Mouse (Mus musculus) naive thymus-derived CD4-positive, alpha-beta T cell, adult 2 months (primary cell): ENCODE results near the gene Tmub2.
"Not testable (repeated sequence)": the region's sequence is repeated elsewhere in the genome, so short reads cannot be mapped to it uniquely, and the experiment has no call there.

Source experiments
- DNase-seq: peaks from one replicate; pipeline ENCODE4 v3.0.0-alpha.2; 2011; ENCODE audit warnings: low read depth

Gene Tmub2

GRCm38 (mm10) chr11:102279595-102279994, 5.1 kb upstream of the Tmub2 start:
- DNase-seq: no peak

- DNase-seq: not testable (repeated sequence)
Measured at GRCm38 (mm10) chr11:102280267-102280666, 4.5 kb upstream of the Tmub2 start.

- DNase-seq: peak; percentile 49
Measured at GRCm38 (mm10) chr11:102283922-102284321, 809 bp upstream of the Tmub2 start.

- no peak for DNase-seq
Measured at GRCm38 (mm10) chr11:102285095-102285834, 534 bp downstream of the Tmub2 start.

- DNase-seq: no peak
Measured at GRCm38 (mm10) chr11:102287485-102287884, 2.8 kb downstream of the Tmub2 start.

GRCm38 (mm10) chr11:102288027-102288804, 3.5 kb downstream of the Tmub2 start:
- no peak for DNase-seq

GRCm38 (mm10) chr11:102288913-102289312, 4.2 kb downstream of the Tmub2 start:
- no peak for DNase-seq

- DNase-seq: no peak
Measured at GRCm38 (mm10) chr11:102289511-102290100, 4.9 kb downstream of the Tmub2 start.

- DNase-seq: no peak
Measured at GRCm38 (mm10) chr11:102290141-102290540, 5.4 kb downstream of the Tmub2 start.

GRCm38 (mm10) chr11:102291051-102291535, 6.4 kb downstream of the Tmub2 start:
- no peak for DNase-seq

- DNase-seq: no peak
Measured at GRCm38 (mm10) chr11:102293971-102294370, 9.2 kb downstream of the Tmub2 start.

- DNase-seq: no peak
Measured at GRCm38 (mm10) chr11:102294416-102294815, 9.7 kb downstream of the Tmub2 start.

- peak; percentile 87 for DNase-seq
Measured at GRCm38 (mm10) chr11:102294887-102295597, 10.3 kb downstream of the Tmub2 start.

GRCm38 (mm10) chr11:102295598-102296471, 11.1 kb downstream of the Tmub2 start:
- DNase-seq: no peak

GRCm38 (mm10) chr11:102296491-102297472, 12.1 kb downstream of the Tmub2 start, which contains the start of gene Atxn7l3:
Gene Atxn7l3 (minus strand): TSS chr11:102296631.
- DNase-seq: peak; percentile 98

- DNase-seq: peak; percentile 71
Measured at GRCm38 (mm10) chr11:102297577-102298556, 13.1 kb downstream of the Tmub2 start.

- DNase-seq: peak; percentile 87
Measured at GRCm38 (mm10) chr11:102299839-102300238, 15.1 kb downstream of the Tmub2 start.

- no peak for DNase-seq
Measured at GRCm38 (mm10) chr11:102304141-102304540, 19.4 kb downstream of the Tmub2 start.
